Mouse (Mus musculus): Measurements from ENCODE around the gene Ppm1h. TPM values are rescaled to one million over a fixed set of nuclear protein-coding genes. Genes with fewer than 3 reads are reported as not detected.

The Ppm1h gene
- polyA plus RNA-seq, 1 experiment from 2014 or later, result 4.9 TPM

DNA sequence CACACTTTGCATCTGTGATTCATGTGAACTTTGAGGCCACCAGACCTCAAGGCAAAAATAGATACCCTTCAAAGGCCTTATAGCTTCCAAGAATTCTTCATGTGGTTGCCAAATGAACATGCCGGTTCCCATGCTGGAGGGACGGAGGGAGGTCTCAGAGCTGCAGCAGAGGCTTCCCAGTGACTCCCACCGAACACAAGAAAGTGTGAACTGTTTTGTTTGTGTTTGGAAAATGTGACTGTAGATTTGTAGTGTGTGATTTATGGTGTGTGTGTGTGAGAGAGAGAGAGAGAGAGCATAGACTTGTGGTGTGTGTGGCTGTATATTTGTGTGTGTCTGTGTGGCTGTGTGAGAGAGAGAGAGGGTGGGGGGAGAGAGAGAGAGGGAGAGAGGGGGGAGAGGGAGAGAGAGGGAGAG lies 151.2 kb downstream of the Ppm1h start:
- Histone ChIP-seq H3K4me3 (ENCODE audit: control insufficient read depth in 1 of 2, insufficient read depth in 1 of 2, low read depth in 1 of 2, low read length in 2 of 2) (no peak overlapping the region), H3K27me3 (ENCODE audit: control insufficient read depth, insufficient read depth, low read length) (no peaks in the 10 kb centered on the region), H3K4me2 (ENCODE audit: low read length) (peak overlapping the region; percentile 21; the same call in 1 of the 2 replicates), H3K9ac (ENCODE audit: low read length) (peak overlapping the region; percentile 16; the same call in 1 of the 2 replicates), H3K36me3 (ENCODE audit: control insufficient read depth, insufficient read depth, low read length) (no peaks in the 10 kb centered on the region), H3K4me1 (ENCODE audit: control insufficient read depth in 2 of 2, insufficient read depth in 2 of 2, low read length in 2 of 2) (peaks cover 13 to 20% of the 10 kb centered on the region in 2 experiments), H3K9me3 (ENCODE audit: control insufficient read depth, low read length) (no peaks in the 10 kb centered on the region), H3K27ac (replicated peaks in 1 of 2; ENCODE audit: control insufficient read depth in 1 of 2, insufficient read depth in 1 of 2, low read depth in 2 of 2, low read length in 2 of 2) (peak overlapping the region; percentile 71 to 79)
- 24% methylated on average over 3 of the region's 3 CpGs for WGBS
- ATAC-seq (ENCODE audit: insufficient number of reproducible peaks, insufficient read depth, low FRiP score, low read depth), result no peak

DNA sequence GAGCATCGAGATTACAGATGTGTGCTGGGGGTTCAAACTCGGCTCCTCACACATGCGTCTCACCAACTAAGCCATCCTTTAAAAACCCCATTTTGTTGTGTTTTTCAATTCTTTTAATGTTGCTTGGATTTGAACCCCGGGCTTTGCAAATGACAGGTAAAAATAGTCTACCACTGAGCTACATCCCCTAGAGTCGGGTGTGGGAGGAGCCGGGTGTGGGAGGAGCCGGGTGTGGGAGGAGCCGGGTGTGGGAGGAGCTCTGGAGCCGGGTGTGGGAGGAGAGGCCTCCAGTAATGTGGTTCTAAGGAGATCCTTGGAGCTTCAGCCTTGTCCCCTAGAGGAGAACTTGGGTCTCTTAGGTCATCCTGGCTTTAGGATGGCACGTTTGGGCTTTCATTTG lies 152.1 kb downstream of the Ppm1h start:
- 90% methylated on average over 10 of the region's 10 CpGs for WGBS

DNA sequence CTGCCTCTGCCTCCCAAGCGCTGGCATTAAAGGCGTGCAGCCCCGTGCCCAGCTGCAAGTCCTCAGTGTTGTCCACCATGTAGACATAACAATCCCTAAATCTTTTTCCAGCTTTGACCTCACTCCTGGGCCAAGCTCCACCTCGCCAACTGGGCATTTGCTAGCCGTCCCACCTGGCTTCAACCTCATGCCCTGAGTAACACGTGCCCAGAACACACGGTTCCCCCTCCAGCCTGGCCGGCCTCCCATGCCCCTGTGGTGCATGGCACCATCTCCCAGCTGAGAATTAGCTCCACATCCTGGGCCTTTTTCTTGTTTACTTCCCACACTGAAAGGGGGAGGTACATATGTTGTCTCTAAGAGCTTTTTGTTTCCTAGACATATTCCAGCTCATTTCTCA lies 163.5 kb downstream of the Ppm1h start:
- H3K9me3 ChIP-seq (ENCODE audit: control insufficient read depth, low read length), result 0 out of 2 replicates have a peak, but pooled peaks cover 5% of the 10 kb centered on the region
- H3K4me1 ChIP-seq (ENCODE audit: control insufficient read depth in 2 of 2, insufficient read depth in 2 of 2, low read length in 2 of 2), result peaks cover 7 to 16% of the 10 kb centered on the region in 2 experiments
- H3K27ac ChIP-seq (replicated peaks in 1 of 2; ENCODE audit: control insufficient read depth in 1 of 2, insufficient read depth in 1 of 2, low read depth in 2 of 2, low read length in 2 of 2), result no peak overlapping the region
- H3K9ac ChIP-seq (ENCODE audit: low read length), result no peak overlapping the region
- no peak overlapping the region for H3K4me2 ChIP-seq (ENCODE audit: low read length)
- H3K4me3 ChIP-seq (ENCODE audit: control insufficient read depth in 1 of 2, insufficient read depth in 1 of 2, low read depth in 1 of 2, low read length in 2 of 2), result no peak overlapping the region
- H3K36me3 ChIP-seq (ENCODE audit: control insufficient read depth, insufficient read depth, low read length), result no peaks in the 10 kb centered on the region
- 92% methylated on average over 8 of the region's 8 CpGs for WGBS
- ATAC-seq (ENCODE audit: insufficient number of reproducible peaks, insufficient read depth, low FRiP score, low read depth), result no peak
- H3K27me3 ChIP-seq (ENCODE audit: control insufficient read depth, insufficient read depth, low read length), result no peaks in the 10 kb centered on the region

More for the DNA sequence above, 152.1 kb downstream of the Ppm1h start:
- no peaks in the 10 kb centered on the region for H3K36me3 ChIP-seq (ENCODE audit: control insufficient read depth, insufficient read depth, low read length)
- no peak overlapping the region for H3K4me3 ChIP-seq (ENCODE audit: control insufficient read depth in 1 of 2, insufficient read depth in 1 of 2, low read depth in 1 of 2, low read length in 2 of 2)
- no peak overlapping the region for H3K4me2 ChIP-seq (ENCODE audit: low read length)
- H3K9me3 ChIP-seq (ENCODE audit: control insufficient read depth, low read length), result no peaks in the 10 kb centered on the region
- no peaks in the 10 kb centered on the region for H3K27me3 ChIP-seq (ENCODE audit: control insufficient read depth, insufficient read depth, low read length)
- no peak overlapping the region for H3K9ac ChIP-seq (ENCODE audit: low read length)
- peaks cover 13 to 20% of the 10 kb centered on the region in 2 experiments for H3K4me1 ChIP-seq (ENCODE audit: control insufficient read depth in 2 of 2, insufficient read depth in 2 of 2, low read length in 2 of 2)
- ATAC-seq (ENCODE audit: insufficient number of reproducible peaks, insufficient read depth, low FRiP score, low read depth), result no peak
- H3K27ac ChIP-seq (replicated peaks in 1 of 2; ENCODE audit: control insufficient read depth in 1 of 2, insufficient read depth in 1 of 2, low read depth in 2 of 2, low read length in 2 of 2), result no peak overlapping the region

DNA sequence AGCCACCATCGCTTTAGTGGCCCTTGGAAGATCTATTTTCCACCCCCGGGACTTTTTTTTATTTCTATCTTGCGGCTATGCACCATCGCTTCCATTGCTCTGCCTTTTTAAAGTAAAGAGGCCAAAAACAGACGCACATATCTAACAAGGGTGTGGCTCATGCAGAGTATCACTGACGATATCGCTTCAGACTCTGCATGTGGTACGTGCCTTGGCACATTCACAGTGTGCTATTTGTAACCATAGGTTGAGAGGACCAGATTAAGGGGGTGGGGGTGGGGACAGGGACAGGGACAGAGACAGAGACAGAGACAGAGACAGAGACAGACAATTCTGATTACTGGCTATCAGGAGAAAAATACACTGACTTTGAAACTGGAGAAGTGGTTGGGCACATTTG lies 164.4 kb downstream of the Ppm1h start:
- H3K9ac ChIP-seq (ENCODE audit: low read length), result no peak overlapping the region

DNA sequence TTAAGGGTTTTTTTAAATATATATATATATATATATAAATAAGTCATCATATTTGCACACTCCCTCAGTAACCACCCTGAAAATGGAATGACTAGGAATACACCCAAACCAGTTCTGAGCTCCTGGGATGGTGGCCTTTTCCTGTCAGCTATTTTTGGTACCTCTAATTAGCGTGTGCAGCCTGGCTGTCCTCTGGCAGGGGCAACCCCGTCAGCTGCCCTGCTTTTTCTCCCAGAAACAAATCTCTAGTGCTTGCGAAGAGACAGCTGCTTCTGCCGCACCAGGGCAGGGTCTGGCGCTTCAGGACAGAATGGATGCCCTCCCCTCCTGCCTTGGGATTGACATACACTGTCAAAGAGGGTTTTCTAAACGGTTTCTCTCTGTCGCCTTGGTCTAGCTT lies 166.9 kb downstream of the Ppm1h start:
- H3K4me2 ChIP-seq (ENCODE audit: low read length), result peak overlapping the region; percentile 44
- H3K36me3 ChIP-seq (ENCODE audit: control insufficient read depth, insufficient read depth, low read length), result no peaks in the 10 kb centered on the region
- peak; percentile 61; the same call in 1 of the 2 replicates for ATAC-seq (ENCODE audit: insufficient number of reproducible peaks, insufficient read depth, low FRiP score, low read depth)
- no peak overlapping the region for H3K4me3 ChIP-seq (ENCODE audit: control insufficient read depth in 1 of 2, insufficient read depth in 1 of 2, low read depth in 1 of 2, low read length in 2 of 2)
- no peaks in the 10 kb centered on the region for H3K27me3 ChIP-seq (ENCODE audit: control insufficient read depth, insufficient read depth, low read length)
- WGBS, result 23% methylated on average over 7 of the region's 7 CpGs
- peak overlapping the region; percentile 86 to 89 for H3K27ac ChIP-seq (replicated peaks in 1 of 2; ENCODE audit: control insufficient read depth in 1 of 2, insufficient read depth in 1 of 2, low read depth in 2 of 2, low read length in 2 of 2)
- H3K9ac ChIP-seq (ENCODE audit: low read length), result 0 out of 2 replicates have a peak overlapping the region, but pooled peaks have one; percentile 1
- 0 out of 2 replicates have a peak, but pooled peaks cover 2% of the 10 kb centered on the region for H3K9me3 ChIP-seq (ENCODE audit: control insufficient read depth, low read length)
- peaks cover 15 to 29% of the 10 kb centered on the region in 2 experiments for H3K4me1 ChIP-seq (ENCODE audit: control insufficient read depth in 2 of 2, insufficient read depth in 2 of 2, low read length in 2 of 2)

More for the DNA sequence above, 164.4 kb downstream of the Ppm1h start:
- Histone ChIP-seq H3K27ac (replicated peaks in 1 of 2; ENCODE audit: control insufficient read depth in 1 of 2, insufficient read depth in 1 of 2, low read depth in 2 of 2, low read length in 2 of 2) (no peak overlapping the region), H3K27me3 (ENCODE audit: control insufficient read depth, insufficient read depth, low read length) (no peaks in the 10 kb centered on the region), H3K4me3 (ENCODE audit: control insufficient read depth in 1 of 2, insufficient read depth in 1 of 2, low read depth in 1 of 2, low read length in 2 of 2) (no peak overlapping the region), H3K36me3 (ENCODE audit: control insufficient read depth, insufficient read depth, low read length) (no peaks in the 10 kb centered on the region), H3K9me3 (ENCODE audit: control insufficient read depth, low read length) (0 out of 2 replicates have a peak, but pooled peaks cover 5% of the 10 kb centered on the region), H3K4me1 (ENCODE audit: control insufficient read depth in 2 of 2, insufficient read depth in 2 of 2, low read length in 2 of 2) (peaks cover 12 to 23% of the 10 kb centered on the region in 2 experiments), H3K4me2 (ENCODE audit: low read length) (no peak overlapping the region)
- no peak for ATAC-seq (ENCODE audit: insufficient number of reproducible peaks, insufficient read depth, low FRiP score, low read depth)
- WGBS, result 65% methylated on average over 8 of the region's 8 CpGs

DNA sequence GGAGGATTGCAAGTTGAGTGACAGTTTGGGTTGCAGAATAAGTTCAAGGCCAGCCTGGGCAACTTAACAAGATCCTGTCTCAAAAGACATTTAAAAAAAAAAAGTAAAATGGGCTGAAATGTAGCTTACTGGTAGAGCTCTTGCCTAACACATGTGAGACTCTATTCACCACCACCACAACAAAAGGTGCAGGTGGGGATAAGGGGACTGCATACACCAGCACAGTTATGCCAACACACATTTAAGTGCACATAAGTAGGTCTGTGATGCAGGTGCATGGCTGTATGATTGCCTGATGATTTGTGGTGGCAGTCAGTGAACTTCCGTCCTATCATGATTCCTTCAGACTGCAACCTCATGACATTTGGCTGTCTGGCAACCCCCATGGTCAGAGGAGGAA lies 167.9 kb downstream of the Ppm1h start:
- WGBS, result 88% methylated on average over 1 of the region's 1 CpGs
- Histone ChIP-seq H3K36me3 (ENCODE audit: control insufficient read depth, insufficient read depth, low read length) (no peaks in the 10 kb centered on the region), H3K27me3 (ENCODE audit: control insufficient read depth, insufficient read depth, low read length) (no peaks in the 10 kb centered on the region), H3K4me2 (ENCODE audit: low read length) (no peak overlapping the region), H3K4me1 (ENCODE audit: control insufficient read depth in 2 of 2, insufficient read depth in 2 of 2, low read length in 2 of 2) (peaks cover 15 to 29% of the 10 kb centered on the region in 2 experiments), H3K27ac (replicated peaks in 1 of 2; ENCODE audit: control insufficient read depth in 1 of 2, insufficient read depth in 1 of 2, low read depth in 2 of 2, low read length in 2 of 2) (peak overlapping the region in 1 of 2 experiments; percentile 89; a peak in 2 of 4 replicates), H3K9me3 (ENCODE audit: control insufficient read depth, low read length) (no peaks in the 10 kb centered on the region), H3K4me3 (ENCODE audit: control insufficient read depth in 1 of 2, insufficient read depth in 1 of 2, low read depth in 1 of 2, low read length in 2 of 2) (no peak overlapping the region), H3K9ac (ENCODE audit: low read length) (no peak overlapping the region)
- ATAC-seq (ENCODE audit: insufficient number of reproducible peaks, insufficient read depth, low FRiP score, low read depth), result no peak

DNA sequence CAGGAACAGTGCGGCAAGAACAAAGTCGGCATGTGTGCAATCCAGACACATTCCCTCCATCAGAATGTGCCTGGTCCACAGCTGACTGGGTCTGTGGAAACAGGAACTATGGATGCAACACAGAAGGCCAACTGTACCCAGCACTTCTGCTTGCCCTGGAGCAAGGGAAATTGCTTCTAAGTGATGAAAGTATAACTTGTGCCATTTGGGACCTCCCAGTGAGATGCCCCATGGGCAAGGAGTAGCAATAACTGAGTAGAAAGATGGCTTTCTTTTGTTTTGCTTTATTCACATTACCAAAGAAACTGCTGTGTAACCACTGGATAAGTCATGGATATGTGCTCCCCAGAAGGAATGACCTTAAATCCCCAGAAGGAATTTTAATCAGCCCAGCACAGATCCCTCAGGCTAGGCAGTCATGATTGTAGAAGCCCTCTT lies 169.5 kb downstream of the Ppm1h start:
- no peaks in the 10 kb centered on the region for H3K36me3 ChIP-seq (ENCODE audit: control insufficient read depth, insufficient read depth, low read length)
- no peak overlapping the region for H3K4me3 ChIP-seq (ENCODE audit: control insufficient read depth in 1 of 2, insufficient read depth in 1 of 2, low read depth in 1 of 2, low read length in 2 of 2)
- no peak overlapping the region for H3K9ac ChIP-seq (ENCODE audit: low read length)
- ATAC-seq (ENCODE audit: insufficient number of reproducible peaks, insufficient read depth, low FRiP score, low read depth), result no peak
- H3K27me3 ChIP-seq (ENCODE audit: control insufficient read depth, insufficient read depth, low read length), result no peaks in the 10 kb centered on the region
- WGBS, result 70% methylated on average over 2 of the region's 2 CpGs
- no peak overlapping the region for H3K4me2 ChIP-seq (ENCODE audit: low read length)
- H3K9me3 ChIP-seq (ENCODE audit: control insufficient read depth, low read length), result no peaks in the 10 kb centered on the region
- peaks cover 15 to 29% of the 10 kb centered on the region in 2 experiments for H3K4me1 ChIP-seq (ENCODE audit: control insufficient read depth in 2 of 2, insufficient read depth in 2 of 2, low read length in 2 of 2)
- no peak overlapping the region for H3K27ac ChIP-seq (replicated peaks in 1 of 2; ENCODE audit: control insufficient read depth in 1 of 2, insufficient read depth in 1 of 2, low read depth in 2 of 2, low read length in 2 of 2)

All from heart, embryonic 14.5 days (tissue).